ENCODE assay signal across 11 mouse cellular contexts in the genomic region with DNA sequence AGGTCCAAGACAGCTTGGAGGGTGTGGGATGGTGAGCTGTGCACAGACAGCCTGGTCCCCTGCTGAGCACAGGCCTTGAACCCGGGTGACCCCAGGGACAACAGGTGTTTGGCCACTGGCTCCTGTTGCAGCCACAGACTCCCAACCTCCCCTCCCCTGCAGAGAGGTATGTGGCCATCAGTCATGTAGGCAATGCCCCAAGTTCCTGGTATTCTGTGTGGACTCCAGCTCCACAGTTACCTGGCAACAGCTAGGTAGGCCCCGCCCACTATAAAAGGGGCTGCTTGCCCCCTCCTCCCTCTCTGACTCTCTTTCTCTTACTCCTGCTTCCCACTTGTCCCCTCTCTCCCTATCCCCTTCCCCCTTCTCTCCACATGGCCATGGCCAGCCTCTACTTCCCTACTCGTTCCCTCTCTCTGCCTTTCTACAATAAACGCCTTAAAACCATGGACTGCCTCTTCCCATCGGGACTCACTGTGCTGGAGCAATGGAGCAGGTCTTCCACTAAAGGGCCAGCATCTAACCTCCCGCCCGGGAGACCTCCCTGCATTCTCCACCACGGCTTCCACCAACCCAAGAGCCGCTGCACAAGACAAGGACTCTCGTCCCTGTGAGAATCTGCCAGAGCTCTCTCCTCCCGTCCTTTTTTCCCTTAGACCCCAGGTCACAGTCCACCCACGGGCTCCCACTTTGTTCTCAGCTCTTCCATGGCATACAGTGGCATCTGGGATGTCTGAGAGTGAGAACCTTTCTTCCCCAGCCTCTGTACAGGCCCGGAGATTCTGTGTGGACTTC.
"Had no signal": no experiment of that assay in that cellular context is flagged by ENCODE, and none has a peak within 500 bp of the region (broad histone marks: within the 10 kb centered on the region; RNA-seq: fewer than 3 reads in every experiment).

No protein-coding gene starts in this region.

- H3K9me3 ChIP-seq: limb, embryonic 13.5 days; midbrain, embryonic 13.5 days; neural tube, embryonic 15.5 days had no signal

- H3K4me2 ChIP-seq: limb, embryonic 13.5 days; midbrain, embryonic 13.5 days; neural tube, embryonic 15.5 days had no signal

- DNase-seq: left cerebral cortex, postnatal 4 days; lung, adult 18-20 months; lung, postnatal 36 days; spleen, adult 18-20 months; thymus, postnatal 4 days had no signal

- H3K36me3 ChIP-seq: midbrain, embryonic 13.5 days had no signal

- H3K27ac ChIP-seq: limb, embryonic 13.5 days; liver, embryonic 14.5 days; midbrain, embryonic 13.5 days; neural tube, embryonic 15.5 days had no signal

- H3K27me3 ChIP-seq: limb, embryonic 13.5 days; midbrain, embryonic 13.5 days; neural tube, embryonic 15.5 days had no signal

- H3K4me3 ChIP-seq: limb, embryonic 13.5 days; midbrain, embryonic 13.5 days; myocyte; neural tube, embryonic 15.5 days had no signal

- H3K9ac ChIP-seq: limb, embryonic 13.5 days; liver, embryonic 14.5 days; midbrain, embryonic 13.5 days; neural tube, embryonic 15.5 days had no signal

- ATAC-seq: lung, postnatal 0 days; midbrain, embryonic 13.5 days had no signal
